Mouse (Mus musculus): ENCODE measurements around the gene Hint2. TPM values are rescaled to one million over a fixed set of nuclear protein-coding genes. Genes with fewer than 3 reads are reported as not detected.

Gene Hint2
- polyA plus RNA-seq, 1 experiment from 2014 or later: 66.4 TPM

DNA sequence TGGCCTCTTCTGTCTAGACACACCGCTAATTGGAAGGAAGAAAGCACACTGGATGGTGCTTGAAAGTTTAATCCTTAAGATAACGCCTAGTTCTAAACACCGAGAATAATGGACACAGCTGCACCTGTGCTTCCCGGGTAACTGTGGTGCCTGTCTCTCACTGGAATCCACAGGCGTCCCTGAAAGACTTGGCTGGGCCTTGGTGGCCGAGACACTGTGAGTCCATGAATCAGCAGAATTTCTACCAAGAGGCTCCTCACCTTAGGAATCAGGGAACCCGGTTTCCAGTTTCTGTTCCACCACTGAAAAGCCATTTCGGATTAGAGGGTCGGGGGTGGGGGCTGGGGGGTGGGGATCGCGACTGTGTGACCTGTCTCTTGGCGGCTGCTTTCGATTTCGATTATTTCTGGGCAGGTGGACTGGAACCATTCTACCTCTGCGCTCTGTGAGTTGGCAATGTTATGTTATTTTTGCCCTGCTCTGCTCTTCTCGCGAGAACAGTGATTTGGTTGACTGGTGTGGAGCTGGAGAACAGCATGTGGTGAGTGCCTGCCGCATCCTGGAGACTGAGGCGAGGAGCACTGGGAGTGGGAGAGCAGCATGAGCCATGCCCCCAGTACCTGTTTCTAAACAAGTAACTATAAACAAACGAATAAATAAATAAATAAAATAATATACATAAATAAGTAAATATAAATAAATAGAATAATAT lies 27.0 kb downstream of the Hint2 start:
- DNase-seq (ENCODE audit: low spot score): peak; percentile 32
- no peak overlapping the region for H3K27ac ChIP-seq
- peaks cover 7% of the 10 kb centered on the region for H3K9me3 ChIP-seq (replicated peaks)
- H3K4me3 ChIP-seq: no peak overlapping the region
- peaks cover 28% of the 10 kb centered on the region for H3K27me3 ChIP-seq (ENCODE audit: low read depth, poor library complexity, severe bottlenecking)
- 48% methylated on average over 20 of the region's 20 CpGs for WGBS
- H3K4me1 ChIP-seq: peaks cover 32% of the 10 kb centered on the region
- H3K36me3 ChIP-seq: no peaks in the 10 kb centered on the region

DNA sequence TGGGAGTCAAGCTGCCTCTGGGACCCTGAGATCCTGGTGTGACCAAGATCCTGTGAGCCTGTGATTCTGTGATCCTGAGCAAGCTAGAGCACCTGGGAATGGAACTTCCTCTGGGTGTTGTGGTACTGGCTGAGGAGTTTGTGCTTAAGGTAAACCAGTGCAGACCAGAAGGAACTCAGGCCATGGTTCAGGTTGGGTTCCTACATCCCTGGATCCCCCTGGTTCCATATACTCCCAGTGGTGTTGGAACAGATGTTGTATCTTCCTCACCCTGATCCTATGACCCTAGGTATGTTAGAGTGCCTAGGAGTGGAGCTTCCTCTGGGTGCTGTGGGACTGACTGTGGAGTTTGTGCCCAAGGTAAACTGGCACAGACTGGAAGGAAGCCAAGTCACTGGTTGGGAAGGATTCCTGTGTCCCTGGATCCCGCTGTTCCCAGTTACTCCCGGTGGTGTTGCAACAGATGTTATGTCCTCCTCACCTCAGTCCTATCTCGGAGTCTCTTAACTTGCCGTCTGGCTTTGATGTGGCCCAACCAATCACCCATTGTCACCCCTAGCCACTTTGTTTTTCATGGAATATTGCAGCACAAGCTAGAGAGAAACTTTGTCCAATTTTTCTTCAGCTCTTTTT lies 36.0 kb downstream of the Hint2 start:
- no peaks in the 10 kb centered on the region for H3K27me3 ChIP-seq (ENCODE audit: low read depth, poor library complexity, severe bottlenecking)
- H3K4me1 ChIP-seq: no peaks in the 10 kb centered on the region
- H3K9me3 ChIP-seq (replicated peaks): peaks cover 3% of the 10 kb centered on the region
- WGBS: 74% methylated on average over 4 of the region's 4 CpGs
- no peak for DNase-seq (ENCODE audit: low spot score)
- no peak overlapping the region for H3K4me3 ChIP-seq
- H3K27ac ChIP-seq: no peak overlapping the region
- H3K36me3 ChIP-seq: no peaks in the 10 kb centered on the region

GRCm38 (mm10) chr4:43613060-43613730 lies 43.1 kb downstream of the Hint2 start:
- Histone ChIP-seq H3K36me3 (no peaks in the 10 kb centered on the region), H3K27me3 (ENCODE audit: low read depth, poor library complexity, severe bottlenecking) (no peaks in the 10 kb centered on the region), H3K4me3 (no peak overlapping the region), H3K9me3 (replicated peaks) (no peaks in the 10 kb centered on the region), H3K27ac (no peak overlapping the region), H3K4me1 (no peaks in the 10 kb centered on the region)
- WGBS: 69% methylated on average over 3 of the region's 3 CpGs
- DNase-seq (ENCODE audit: low spot score): no peak

DNA sequence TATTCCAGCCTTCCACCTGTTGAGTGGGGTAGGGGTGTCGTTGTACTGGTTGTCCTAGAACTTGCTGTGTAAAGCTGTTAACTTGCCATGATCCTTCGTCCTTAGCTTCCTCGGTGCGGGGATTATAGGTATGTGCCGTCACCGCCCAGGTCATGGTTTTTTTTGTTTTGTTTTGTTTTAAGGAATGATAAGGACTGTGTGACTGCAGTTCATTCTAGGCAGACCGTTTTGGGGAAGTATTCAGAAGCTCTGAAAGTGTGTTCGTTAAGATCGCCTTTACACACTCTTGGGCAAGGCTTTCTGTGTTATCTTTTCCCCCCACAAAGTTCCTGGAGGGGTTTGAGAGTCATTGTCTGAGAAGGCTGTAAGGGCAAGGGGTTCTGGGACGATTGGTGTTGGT lies 43.7 kb downstream of the Hint2 start:
- Histone ChIP-seq H3K27ac (no peak overlapping the region), H3K27me3 (ENCODE audit: low read depth, poor library complexity, severe bottlenecking) (no peaks in the 10 kb centered on the region), H3K4me1 (no peaks in the 10 kb centered on the region), H3K4me3 (no peak overlapping the region), H3K9me3 (replicated peaks) (no peaks in the 10 kb centered on the region), H3K36me3 (no peaks in the 10 kb centered on the region)
- 82% methylated on average over 10 of the region's 10 CpGs for WGBS
- DNase-seq (ENCODE audit: low spot score): no peak

- DNase-seq (ENCODE audit: low spot score): no peak
- Histone ChIP-seq H3K4me3 (no peak overlapping the region), H3K27me3 (ENCODE audit: low read depth, poor library complexity, severe bottlenecking) (no peaks in the 10 kb centered on the region), H3K36me3 (no peaks in the 10 kb centered on the region), H3K4me1 (no peaks in the 10 kb centered on the region), H3K9me3 (replicated peaks) (no peaks in the 10 kb centered on the region), H3K27ac (no peak overlapping the region)
- 77% methylated on average over 9 of the region's 9 CpGs for WGBS
These were observed 51.2 kb downstream of the Hint2 start for GRCm38 (mm10) chr4:43604751-43605685.

Small RNA genes lying within 50 kb of the gene (microRNA-seq; reads per million reads assigned to microRNA genes)
- not detected for gene Gm25262

Other genes starting within 250 kb of the Hint2 start
- 0.18 TPM in 1 of 2 replicates, not detected in the other for gene Fam166b, start 227.3 kb downstream of the Hint2 start, polyA plus RNA-seq (2016; fragmentation: Nextera tagmentation; extraction: Ambion mirVana)
- gene Tesk1, start 214.5 kb downstream of the Hint2 start, polyA plus RNA-seq (2016; fragmentation: Nextera tagmentation; extraction: Ambion mirVana): 7.5 and 9.7 TPM in 2 replicates
- gene Cd72, start 201.8 kb downstream of the Hint2 start, polyA plus RNA-seq (2016; fragmentation: Nextera tagmentation; extraction: Ambion mirVana): 2.0 and 2.3 TPM in 2 replicates
- not detected in 2 replicates for gene Sit1, start 172.7 kb downstream of the Hint2 start, polyA plus RNA-seq (2016; fragmentation: Nextera tagmentation; extraction: Ambion mirVana)
- 44.3 and 50.8 TPM in 2 replicates for gene Ccdc107, start 163.6 kb downstream of the Hint2 start, polyA plus RNA-seq (2016; fragmentation: Nextera tagmentation; extraction: Ambion mirVana)
- 45.1 and 49.8 TPM in 2 replicates for gene Arhgef39, start 156.8 kb downstream of the Hint2 start, polyA plus RNA-seq (2016; fragmentation: Nextera tagmentation; extraction: Ambion mirVana)
- gene Car9, start 149.5 kb downstream of the Hint2 start, polyA plus RNA-seq (2016; fragmentation: Nextera tagmentation; extraction: Ambion mirVana): 1.0 and 1.3 TPM in 2 replicates
- gene Tpm2, start 132.7 kb downstream of the Hint2 start, polyA plus RNA-seq (2016; fragmentation: Nextera tagmentation; extraction: Ambion mirVana): 45.4 and 60.0 TPM in 2 replicates
- 27.3 and 40.5 TPM in 2 replicates for gene Creb3, start 94.1 kb downstream of the Hint2 start, polyA plus RNA-seq (2016; fragmentation: Nextera tagmentation; extraction: Ambion mirVana)
- gene Tln1, start 93.8 kb downstream of the Hint2 start, polyA plus RNA-seq (2016; fragmentation: Nextera tagmentation; extraction: Ambion mirVana): 46.8 and 51.1 TPM in 2 replicates
- 22.7 and 30.0 TPM in 2 replicates for gene Rgp1, start 77.8 kb downstream of the Hint2 start, polyA plus RNA-seq (2016; fragmentation: Nextera tagmentation; extraction: Ambion mirVana)
- 24.3 and 29.2 TPM in 2 replicates for gene Gba2, start 77.6 kb downstream of the Hint2 start, polyA plus RNA-seq (2016; fragmentation: Nextera tagmentation; extraction: Ambion mirVana)
- gene Msmp, start 72.0 kb downstream of the Hint2 start, polyA plus RNA-seq (2016; fragmentation: Nextera tagmentation; extraction: Ambion mirVana): 0.44 TPM in 1 of 2 replicates, not detected in the other
- 2.8 and 4.8 TPM in 2 replicates for gene Npr2, start 24.5 kb downstream of the Hint2 start, polyA plus RNA-seq (2016; fragmentation: Nextera tagmentation; extraction: Ambion mirVana)
- 1.0 and 1.2 TPM in 2 replicates for gene Spag8, start 2.9 kb downstream of the Hint2 start, polyA plus RNA-seq (2016; fragmentation: Nextera tagmentation; extraction: Ambion mirVana)
- gene Tmem8b, start 12.5 kb upstream of the Hint2 start, polyA plus RNA-seq (2016; fragmentation: Nextera tagmentation; extraction: Ambion mirVana): 2.2 and 3.4 TPM in 2 replicates
- 1.6 and 1.7 TPM in 2 replicates for gene Fam221b, start 12.7 kb upstream of the Hint2 start, polyA plus RNA-seq (2016; fragmentation: Nextera tagmentation; extraction: Ambion mirVana)
- gene Olfr70, start 44.3 kb upstream of the Hint2 start, polyA plus RNA-seq (2016; fragmentation: Nextera tagmentation; extraction: Ambion mirVana): not detected in 2 replicates
- gene Olfr71, start 53.8 kb upstream of the Hint2 start, polyA plus RNA-seq (2016; fragmentation: Nextera tagmentation; extraction: Ambion mirVana): not detected in 2 replicates
- gene Hrct1, start 70.7 kb upstream of the Hint2 start, polyA plus RNA-seq (2016; fragmentation: Nextera tagmentation; extraction: Ambion mirVana): 0.35 and 0.40 TPM in 2 replicates
- 0.05 and 0.10 TPM in 2 replicates for gene Spaar, start 73.6 kb upstream of the Hint2 start, polyA plus RNA-seq (2016; fragmentation: Nextera tagmentation; extraction: Ambion mirVana)
- gene Olfr159, start 114.5 kb upstream of the Hint2 start, polyA plus RNA-seq (2016; fragmentation: Nextera tagmentation; extraction: Ambion mirVana): not detected in 2 replicates
- gene Olfr156, start 167.4 kb upstream of the Hint2 start, polyA plus RNA-seq (2016; fragmentation: Nextera tagmentation; extraction: Ambion mirVana): not detected in 2 replicates
- gene Olfr157, start 183.7 kb upstream of the Hint2 start, polyA plus RNA-seq (2016; fragmentation: Nextera tagmentation; extraction: Ambion mirVana): not detected in 2 replicates
- gene Olfr155, start 195.1 kb upstream of the Hint2 start, polyA plus RNA-seq (2016; fragmentation: Nextera tagmentation; extraction: Ambion mirVana): not detected in 2 replicates
- 20.2 and 22.9 TPM in 2 replicates for gene Reck, start 219.1 kb upstream of the Hint2 start, polyA plus RNA-seq (2016; fragmentation: Nextera tagmentation; extraction: Ambion mirVana)